Mouse (Mus musculus): ENCODE measurements at regions not wholly inside any gene's neighbourhood (a gene's known extent, or its start where the extent isn't known, plus 50 kb on each side); places are given as distances from the start of the nearest gene placed in this dataset.

GRCm38 (mm10) chr14:62166596-62166995 lies 125.8 kb upstream of the Rnaseh2b start:
- Histone ChIP-seq H3K4me3 (replicated peaks) (no peak overlapping the region), H3K9ac (replicated peaks) (no peak overlapping the region), H3K27me3 (no peaks in the 10 kb centered on the region), H3K4me1 (replicated peaks) (0 out of 2 replicates have a peak, but pooled peaks cover 8% of the 10 kb centered on the region), H3K27ac (no peak overlapping the region), H3K9me3 (no peaks in the 10 kb centered on the region), H3K36me3 (no peaks in the 10 kb centered on the region), H3K4me2 (replicated peaks) (no peak overlapping the region)
- ATAC-seq = no peak
- 46% methylated on average over 5 of the region's 5 CpGs for whole genome bisulfite sequencing

GRCm38 (mm10) chr14:62167090-62167489 lies 125.3 kb upstream of the Rnaseh2b start:
- no peak for ATAC-seq
- 0 out of 2 replicates have a peak, but pooled peaks cover 8% of the 10 kb centered on the region for H3K4me1 ChIP-seq (replicated peaks)
- H3K4me2 ChIP-seq (replicated peaks) = no peak overlapping the region
- WGBS = 74% methylated on average over 6 of the region's 6 CpGs
- no peak overlapping the region for H3K27ac ChIP-seq
- H3K4me3 ChIP-seq (replicated peaks) = no peak overlapping the region
- H3K9me3 ChIP-seq = no peaks in the 10 kb centered on the region
- H3K36me3 ChIP-seq = no peaks in the 10 kb centered on the region
- H3K27me3 ChIP-seq = no peaks in the 10 kb centered on the region
- H3K9ac ChIP-seq (replicated peaks) = no peak overlapping the region

GRCm38 (mm10) chr14:62168711-62169110 lies 123.7 kb upstream of the Rnaseh2b start:
- ATAC-seq = no peak
- peaks cover 11% of the 10 kb centered on the region; the same call in 1 of the 2 replicates for H3K4me1 ChIP-seq (replicated peaks)
- H3K27me3 ChIP-seq = no peaks in the 10 kb centered on the region
- H3K27ac ChIP-seq = no peak overlapping the region
- 87% methylated on average over 6 of the region's 6 CpGs for WGBS
- H3K9ac ChIP-seq (replicated peaks) = no peak overlapping the region
- H3K4me3 ChIP-seq (replicated peaks) = no peak overlapping the region
- H3K4me2 ChIP-seq (replicated peaks) = no peak overlapping the region
- H3K36me3 ChIP-seq = no peaks in the 10 kb centered on the region
- H3K9me3 ChIP-seq = no peaks in the 10 kb centered on the region

GRCm38 (mm10) chr14:62170385-62170784 lies 122.0 kb upstream of the Rnaseh2b start:
- 77% methylated on average over 5 of the region's 5 CpGs for WGBS
- Histone ChIP-seq H3K4me2 (replicated peaks) (no peak overlapping the region), H3K36me3 (no peaks in the 10 kb centered on the region), H3K27me3 (no peaks in the 10 kb centered on the region), H3K27ac (no peak overlapping the region), H3K9ac (replicated peaks) (no peak overlapping the region), H3K4me1 (replicated peaks) (peaks cover 28% of the 10 kb centered on the region), H3K4me3 (replicated peaks) (no peak overlapping the region), H3K9me3 (no peaks in the 10 kb centered on the region)
- ATAC-seq = no peak

GRCm38 (mm10) chr14:62171256-62172047 lies 120.9 kb upstream of the Rnaseh2b start:
- H3K4me3 ChIP-seq (replicated peaks) = no peak overlapping the region
- no peaks in the 10 kb centered on the region for H3K27me3 ChIP-seq
- WGBS = 78% methylated on average over 15 of the region's 15 CpGs
- H3K4me2 ChIP-seq (replicated peaks) = no peak overlapping the region
- H3K9me3 ChIP-seq = no peaks in the 10 kb centered on the region
- H3K9ac ChIP-seq (replicated peaks) = no peak overlapping the region
- no peak for ATAC-seq
- H3K27ac ChIP-seq = no peak overlapping the region
- peaks cover 33% of the 10 kb centered on the region for H3K4me1 ChIP-seq (replicated peaks)
- no peaks in the 10 kb centered on the region for H3K36me3 ChIP-seq

GRCm38 (mm10) chr14:62173835-62174530 lies 118.4 kb upstream of the Rnaseh2b start:
- H3K4me2 ChIP-seq (replicated peaks) = peak overlapping the region; percentile 33
- no peaks in the 10 kb centered on the region for H3K36me3 ChIP-seq
- peak; percentile 43; the same call in 1 of the 2 replicates for ATAC-seq
- no peak overlapping the region for H3K27ac ChIP-seq
- WGBS = 47% methylated on average over 16 of the region's 16 CpGs
- H3K4me3 ChIP-seq (replicated peaks) = no peak overlapping the region
- H3K9ac ChIP-seq (replicated peaks) = no peak overlapping the region
- H3K9me3 ChIP-seq = no peaks in the 10 kb centered on the region
- no peaks in the 10 kb centered on the region for H3K27me3 ChIP-seq
- H3K4me1 ChIP-seq (replicated peaks) = peaks cover 33% of the 10 kb centered on the region

GRCm38 (mm10) chr14:62175384-62176048 lies 116.9 kb upstream of the Rnaseh2b start:
- H3K27me3 ChIP-seq = no peaks in the 10 kb centered on the region
- H3K4me3 ChIP-seq (replicated peaks) = no peak overlapping the region
- H3K4me2 ChIP-seq (replicated peaks) = no peak overlapping the region
- no peaks in the 10 kb centered on the region for H3K36me3 ChIP-seq
- H3K9me3 ChIP-seq = no peaks in the 10 kb centered on the region
- no peak overlapping the region for H3K27ac ChIP-seq
- peaks cover 33% of the 10 kb centered on the region for H3K4me1 ChIP-seq (replicated peaks)
- H3K9ac ChIP-seq (replicated peaks) = no peak overlapping the region
- WGBS = 72% methylated on average over 12 of the region's 12 CpGs
- no peak for ATAC-seq

- WGBS = 89% methylated on average over 5 of the region's 5 CpGs
These were observed 114.9 kb upstream of the Rnaseh2b start for GRCm38 (mm10) chr14:62177509-62177908.

GRCm38 (mm10) chr14:62187360-62187759 lies 105.0 kb upstream of the Rnaseh2b start:
- Histone ChIP-seq H3K4me3 (replicated peaks) (no peak overlapping the region), H3K27ac (no peak overlapping the region), H3K27me3 (no peaks in the 10 kb centered on the region), H3K9me3 (no peaks in the 10 kb centered on the region), H3K9ac (replicated peaks) (no peak overlapping the region), H3K4me2 (replicated peaks) (no peak overlapping the region), H3K4me1 (replicated peaks) (no peaks in the 10 kb centered on the region), H3K36me3 (no peaks in the 10 kb centered on the region)
- no peak for ATAC-seq
- WGBS = 84% methylated on average over 11 of the region's 11 CpGs

More at GRCm38 (mm10) chr14:62177509-62177908, 114.9 kb upstream of the Rnaseh2b start:
- peaks cover 25% of the 10 kb centered on the region for H3K4me1 ChIP-seq (replicated peaks)
- no peak overlapping the region for H3K9ac ChIP-seq (replicated peaks)
- H3K27me3 ChIP-seq = no peaks in the 10 kb centered on the region
- ATAC-seq = no peak
- H3K27ac ChIP-seq = no peak overlapping the region
- no peak overlapping the region for H3K4me2 ChIP-seq (replicated peaks)
- H3K36me3 ChIP-seq = no peaks in the 10 kb centered on the region
- no peak overlapping the region for H3K4me3 ChIP-seq (replicated peaks)
- no peaks in the 10 kb centered on the region for H3K9me3 ChIP-seq

GRCm38 (mm10) chr14:62188147-62188885 lies 104.1 kb upstream of the Rnaseh2b start:
- WGBS = 80% methylated on average over 7 of the region's 7 CpGs

GRCm38 (mm10) chr14:62191624-62192023 lies 100.8 kb upstream of the Rnaseh2b start:
- no peak overlapping the region for H3K4me3 ChIP-seq (replicated peaks)
- no peak overlapping the region for H3K4me2 ChIP-seq (replicated peaks)
- H3K9me3 ChIP-seq = no peaks in the 10 kb centered on the region
- no peaks in the 10 kb centered on the region for H3K27me3 ChIP-seq
- H3K36me3 ChIP-seq = no peaks in the 10 kb centered on the region
- WGBS = 84% methylated on average over 2 of the region's 2 CpGs
- no peak for ATAC-seq
- H3K27ac ChIP-seq = no peak overlapping the region
- H3K4me1 ChIP-seq (replicated peaks) = 0 out of 2 replicates have a peak, but pooled peaks cover 5% of the 10 kb centered on the region
- no peak overlapping the region for H3K9ac ChIP-seq (replicated peaks)

More at GRCm38 (mm10) chr14:62188147-62188885, 104.1 kb upstream of the Rnaseh2b start:
- Histone ChIP-seq H3K4me1 (replicated peaks) (0 out of 2 replicates have a peak, but pooled peaks cover 3% of the 10 kb centered on the region), H3K9ac (replicated peaks) (no peak overlapping the region), H3K4me3 (replicated peaks) (no peak overlapping the region), H3K36me3 (no peaks in the 10 kb centered on the region), H3K4me2 (replicated peaks) (no peak overlapping the region), H3K9me3 (no peaks in the 10 kb centered on the region), H3K27ac (no peak overlapping the region), H3K27me3 (no peaks in the 10 kb centered on the region)
- ATAC-seq = no peak

All from midbrain, embryonic 13.5 days (tissue).